Mouse (Mus musculus): ENCODE data around the gene Psmf1. TPM values are rescaled to one million over a fixed set of nuclear protein-coding genes. Genes with fewer than 3 reads are reported as not detected.
A peak's percentile ranks its signal among the peaks of the same experiment; 100 is the strongest.

The Psmf1 gene
- polyA plus RNA-seq, 1 experiment from 2014 or later, result 38.9 TPM

DNA sequence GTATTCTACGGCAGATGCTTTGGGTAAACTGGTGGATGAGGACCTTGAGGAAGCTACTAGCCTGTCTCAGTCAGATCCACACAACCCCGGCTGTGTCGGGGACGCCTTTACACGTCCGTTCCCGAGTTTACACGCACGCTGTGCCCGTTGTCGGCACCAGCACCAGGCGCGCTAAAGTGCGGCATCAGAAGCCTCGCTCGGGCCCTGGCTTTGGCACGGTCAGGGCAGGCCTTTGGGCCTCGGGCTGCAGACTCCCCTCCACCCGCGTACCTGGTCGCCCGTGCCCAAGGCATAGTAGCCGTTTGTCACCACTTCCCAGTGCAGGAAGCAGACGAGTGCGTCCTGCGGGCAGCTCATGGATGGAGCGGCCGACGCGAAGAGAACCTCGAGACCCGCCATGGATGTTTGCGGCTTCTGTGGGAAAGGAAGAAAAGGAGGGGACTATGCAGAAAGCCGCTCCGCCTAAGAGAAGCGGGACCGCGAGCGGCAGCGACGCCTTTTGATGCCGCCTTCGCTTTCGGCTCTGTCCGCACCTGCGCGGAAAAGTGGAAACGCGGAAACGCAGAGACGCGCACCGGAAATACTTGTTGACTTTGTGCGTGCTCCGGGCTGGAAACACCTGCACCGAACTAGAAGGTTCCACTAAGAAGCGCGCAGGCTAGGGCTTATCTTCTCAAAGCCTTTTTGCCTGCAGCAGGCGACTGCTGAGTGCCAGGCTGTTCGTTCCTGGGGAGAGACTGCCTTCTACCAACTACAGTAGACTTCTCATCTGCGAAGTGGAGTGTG lies 3.1 kb downstream of the Psmf1 start:
- H3K36me3 ChIP-seq (ENCODE audit: control insufficient read depth, insufficient read depth, low read length), result no peaks in the 10 kb centered on the region
- peak overlapping the region; percentile 63 for H3K27ac ChIP-seq (replicated peaks; ENCODE audit: low read depth, low read length)
- H3K9me3 ChIP-seq (ENCODE audit: control insufficient read depth, low read length), result no peaks in the 10 kb centered on the region
- peak; percentile 95 for ATAC-seq (ENCODE audit: low read depth)
- WGBS, result under 1% methylated on average over 52 of the region's 61 CpGs
- H3K9ac ChIP-seq (ENCODE audit: low read depth, low read length), result peak overlapping the region; percentile 90
- H3K4me2 ChIP-seq (ENCODE audit: low read depth, low read length), result peak overlapping the region; percentile 88
- peak; percentile 95 for DNase-seq (ENCODE audit: low spot score)
- peaks cover 14% of the 10 kb centered on the region for H3K4me1 ChIP-seq (ENCODE audit: control insufficient read depth, insufficient read depth, low read length)
- peak overlapping the region; percentile 93 for H3K4me3 ChIP-seq (ENCODE audit: low read depth, low read length)
- H3K27me3 ChIP-seq (replicated peaks; ENCODE audit: control insufficient read depth, insufficient read depth, low read length), result 0 out of 2 replicates have a peak, but pooled peaks cover 4% of the 10 kb centered on the region

DNA sequence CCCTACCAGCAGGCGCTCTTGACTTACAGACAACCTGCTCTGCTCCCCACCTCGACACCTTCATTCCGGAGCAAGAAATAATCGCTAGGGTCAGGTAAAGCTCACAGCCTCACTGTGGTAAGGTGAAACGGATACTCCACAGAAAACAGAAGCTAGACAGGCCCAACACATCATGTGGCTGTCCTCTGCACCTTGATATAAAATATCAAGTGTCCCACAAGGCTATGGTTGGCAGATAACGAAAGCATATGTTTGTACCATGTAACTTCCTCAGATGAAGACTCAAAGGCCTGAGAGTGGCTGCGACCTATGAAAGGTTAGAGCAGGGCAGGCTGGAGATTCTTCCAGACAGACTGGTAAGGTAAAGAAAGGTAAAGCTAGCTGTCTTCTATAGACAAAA lies 4.5 kb downstream of the Psmf1 start:
- Histone ChIP-seq H3K9me3 (ENCODE audit: control insufficient read depth, low read length) (no peaks in the 10 kb centered on the region), H3K36me3 (ENCODE audit: control insufficient read depth, insufficient read depth, low read length) (peaks cover 6% of the 10 kb centered on the region), H3K27me3 (replicated peaks; ENCODE audit: control insufficient read depth, insufficient read depth, low read length) (no peaks in the 10 kb centered on the region), H3K27ac (replicated peaks; ENCODE audit: low read depth, low read length) (no peak overlapping the region), H3K9ac (ENCODE audit: low read depth, low read length) (no peak overlapping the region), H3K4me3 (ENCODE audit: low read depth, low read length) (no peak overlapping the region), H3K4me1 (ENCODE audit: control insufficient read depth, insufficient read depth, low read length) (peaks cover 14% of the 10 kb centered on the region), H3K4me2 (ENCODE audit: low read depth, low read length) (peak overlapping the region; percentile 88)
- no peak for ATAC-seq (ENCODE audit: low read depth)
- WGBS, result 85% methylated on average over 7 of the region's 7 CpGs
- no peak for DNase-seq (ENCODE audit: low spot score)

DNA sequence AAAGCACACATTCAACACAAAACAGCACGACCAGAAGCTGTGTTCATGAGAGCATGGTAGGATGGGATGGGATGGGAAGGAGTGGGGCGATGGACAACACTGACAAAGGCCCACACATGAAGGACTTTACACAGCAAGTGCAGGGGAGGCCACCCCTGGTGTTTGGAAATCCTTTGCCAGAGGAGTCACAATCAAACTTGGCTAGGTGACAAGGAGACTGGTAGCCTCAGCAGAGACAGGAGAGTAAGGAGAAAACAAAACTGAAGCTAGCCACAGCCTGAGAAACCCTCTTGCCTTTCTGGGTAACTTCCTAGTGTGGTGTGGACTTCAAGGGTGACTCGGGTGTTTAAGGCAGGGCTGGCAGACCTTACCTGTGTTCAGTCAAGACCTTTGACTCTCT lies 4.9 kb downstream of the Psmf1 start:
- H3K4me1 ChIP-seq (ENCODE audit: control insufficient read depth, insufficient read depth, low read length), result peaks cover 14% of the 10 kb centered on the region
- H3K9ac ChIP-seq (ENCODE audit: low read depth, low read length), result no peak overlapping the region
- H3K9me3 ChIP-seq (ENCODE audit: control insufficient read depth, low read length), result no peaks in the 10 kb centered on the region
- ATAC-seq (ENCODE audit: low read depth) (no peak), DNase-seq (ENCODE audit: low spot score) (no peak)
- no peak overlapping the region for H3K27ac ChIP-seq (replicated peaks; ENCODE audit: low read depth, low read length)
- H3K4me2 ChIP-seq (ENCODE audit: low read depth, low read length), result no peak overlapping the region
- H3K4me3 ChIP-seq (ENCODE audit: low read depth, low read length), result no peak overlapping the region
- no peaks in the 10 kb centered on the region for H3K27me3 ChIP-seq (replicated peaks; ENCODE audit: control insufficient read depth, insufficient read depth, low read length)
- H3K36me3 ChIP-seq (ENCODE audit: control insufficient read depth, insufficient read depth, low read length), result peaks cover 9% of the 10 kb centered on the region
- WGBS, result 95% methylated on average over 3 of the region's 3 CpGs

GRCm38 (mm10) chr2:151738460-151738859 lies 5.5 kb downstream of the Psmf1 start:
- WGBS, result 83% methylated on average over 4 of the region's 4 CpGs
- H3K4me2 ChIP-seq (ENCODE audit: low read depth, low read length), result no peak overlapping the region
- no peak for ATAC-seq (ENCODE audit: low read depth)
- H3K9me3 ChIP-seq (ENCODE audit: control insufficient read depth, low read length), result no peaks in the 10 kb centered on the region
- H3K27ac ChIP-seq (replicated peaks; ENCODE audit: low read depth, low read length), result no peak overlapping the region
- no peak overlapping the region for H3K4me3 ChIP-seq (ENCODE audit: low read depth, low read length)
- peaks cover 15% of the 10 kb centered on the region for H3K36me3 ChIP-seq (ENCODE audit: control insufficient read depth, insufficient read depth, low read length)
- H3K9ac ChIP-seq (ENCODE audit: low read depth, low read length), result no peak overlapping the region
- DNase-seq (ENCODE audit: low spot score), result no peak
- no peaks in the 10 kb centered on the region for H3K27me3 ChIP-seq (replicated peaks; ENCODE audit: control insufficient read depth, insufficient read depth, low read length)
- peaks cover 14% of the 10 kb centered on the region for H3K4me1 ChIP-seq (ENCODE audit: control insufficient read depth, insufficient read depth, low read length)

DNA sequence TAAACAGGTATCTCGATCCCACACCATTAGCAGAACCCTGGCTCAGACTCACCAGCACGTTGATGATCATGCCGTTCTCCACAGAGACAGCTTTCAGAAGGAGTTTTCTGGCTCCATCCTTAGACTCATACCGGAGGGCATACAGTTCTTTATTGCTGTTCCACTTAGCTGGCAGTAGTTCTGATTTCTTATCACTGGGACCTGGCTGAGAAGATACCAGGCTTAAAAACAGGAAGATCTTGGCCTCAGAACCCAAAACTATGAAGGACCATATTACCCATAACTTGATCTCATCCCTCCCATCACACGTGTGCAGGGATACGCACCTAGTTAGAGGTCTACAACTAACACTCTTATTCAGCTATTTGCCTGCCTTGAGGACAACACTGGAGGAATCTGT lies 8.6 kb downstream of the Psmf1 start:
- Histone ChIP-seq H3K36me3 (ENCODE audit: control insufficient read depth, insufficient read depth, low read length) (peaks cover 27% of the 10 kb centered on the region), H3K27ac (replicated peaks; ENCODE audit: low read depth, low read length) (no peak overlapping the region), H3K4me2 (ENCODE audit: low read depth, low read length) (no peak overlapping the region), H3K4me1 (ENCODE audit: control insufficient read depth, insufficient read depth, low read length) (peaks cover 9% of the 10 kb centered on the region), H3K4me3 (ENCODE audit: low read depth, low read length) (no peak overlapping the region), H3K9me3 (ENCODE audit: control insufficient read depth, low read length) (no peaks in the 10 kb centered on the region), H3K27me3 (replicated peaks; ENCODE audit: control insufficient read depth, insufficient read depth, low read length) (no peaks in the 10 kb centered on the region), H3K9ac (ENCODE audit: low read depth, low read length) (no peak overlapping the region)
- ATAC-seq (ENCODE audit: low read depth), result no peak
- DNase-seq (ENCODE audit: low spot score), result no peak
- WGBS, result 96% methylated on average over 6 of the region's 6 CpGs

GRCm38 (mm10) chr2:151733151-151733865 lies 10.7 kb downstream of the Psmf1 start:
- no peak for ATAC-seq (ENCODE audit: low read depth)
- Histone ChIP-seq H3K4me3 (ENCODE audit: low read depth, low read length) (no peak overlapping the region), H3K27me3 (replicated peaks; ENCODE audit: control insufficient read depth, insufficient read depth, low read length) (no peaks in the 10 kb centered on the region), H3K36me3 (ENCODE audit: control insufficient read depth, insufficient read depth, low read length) (peaks cover 48% of the 10 kb centered on the region), H3K9ac (ENCODE audit: low read depth, low read length) (no peak overlapping the region), H3K4me2 (ENCODE audit: low read depth, low read length) (no peak overlapping the region), H3K27ac (replicated peaks; ENCODE audit: low read depth, low read length) (no peak overlapping the region), H3K4me1 (ENCODE audit: control insufficient read depth, insufficient read depth, low read length) (no peaks in the 10 kb centered on the region), H3K9me3 (ENCODE audit: control insufficient read depth, low read length) (no peaks in the 10 kb centered on the region)
- DNase-seq (ENCODE audit: low spot score), result no peak
- WGBS, result 86% methylated on average over 8 of the region's 8 CpGs

DNA sequence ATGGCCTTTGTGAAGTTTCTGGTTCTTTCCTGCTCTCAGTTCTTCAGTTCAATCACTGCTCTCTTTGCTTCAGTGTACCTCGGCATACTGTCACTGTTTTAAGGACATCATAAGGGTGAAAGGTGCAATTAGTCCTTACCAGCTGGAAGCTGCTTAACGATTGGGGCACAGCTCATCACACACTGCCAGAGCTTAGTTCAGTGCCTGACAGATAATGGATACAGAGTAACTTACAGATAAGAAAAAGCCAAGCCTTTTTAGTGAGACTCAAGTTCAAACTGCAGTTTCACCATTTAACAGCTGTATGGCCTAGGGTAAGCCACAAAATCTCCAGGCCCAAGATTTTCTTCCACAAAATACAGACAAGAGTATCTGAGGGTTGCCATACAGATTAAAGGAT lies 19.9 kb downstream of the Psmf1 start:
- Histone ChIP-seq H3K4me1 (ENCODE audit: control insufficient read depth, insufficient read depth, low read length) (no peaks in the 10 kb centered on the region), H3K9me3 (ENCODE audit: control insufficient read depth, low read length) (0 out of 2 replicates have a peak, but pooled peaks cover 3% of the 10 kb centered on the region), H3K36me3 (ENCODE audit: control insufficient read depth, insufficient read depth, low read length) (peaks cover 77% of the 10 kb centered on the region), H3K27me3 (replicated peaks; ENCODE audit: control insufficient read depth, insufficient read depth, low read length) (no peaks in the 10 kb centered on the region), H3K9ac (ENCODE audit: low read depth, low read length) (no peak overlapping the region), H3K27ac (replicated peaks; ENCODE audit: low read depth, low read length) (no peak overlapping the region), H3K4me3 (ENCODE audit: low read depth, low read length) (no peak overlapping the region), H3K4me2 (ENCODE audit: low read depth, low read length) (no peak overlapping the region)
- no peak for DNase-seq (ENCODE audit: low spot score)
- WGBS, result 92% methylated on average over 2 of the region's 2 CpGs
- no peak for ATAC-seq (ENCODE audit: low read depth)

DNA sequence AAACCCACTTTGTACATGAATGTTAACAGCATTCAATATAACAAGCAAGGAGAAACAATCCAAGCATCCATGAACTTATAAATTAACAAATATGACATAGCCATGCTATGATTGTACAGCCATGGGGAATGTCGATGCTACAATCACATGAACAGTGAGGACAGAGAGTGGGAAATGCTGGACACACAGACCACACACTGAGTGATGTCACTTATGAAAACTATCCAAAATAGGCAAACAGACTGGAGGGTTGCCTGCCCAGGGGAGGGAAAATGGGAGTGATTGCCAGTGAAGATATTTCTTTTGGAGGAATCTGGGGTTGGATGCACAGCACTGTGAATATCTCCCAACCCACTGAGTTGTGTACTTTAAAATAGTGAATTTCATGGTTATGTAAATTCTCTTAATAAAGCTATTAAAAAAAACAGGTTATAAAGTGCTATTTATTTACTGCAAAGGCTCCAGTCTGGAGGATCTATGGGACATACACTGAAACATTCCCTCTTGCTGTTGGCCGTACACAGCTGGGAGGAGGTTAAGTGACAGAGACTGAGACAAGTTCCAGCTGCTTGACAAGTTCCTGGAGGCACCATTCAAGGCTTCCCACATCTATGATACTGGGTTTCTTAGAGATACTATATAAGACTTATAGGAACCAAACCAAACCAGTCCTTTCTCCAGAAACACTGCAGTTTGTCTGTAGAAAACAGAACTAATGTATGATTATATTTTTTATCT lies 27.5 kb downstream of the Psmf1 start:
- Histone ChIP-seq H3K36me3 (ENCODE audit: control insufficient read depth, insufficient read depth, low read length) (peaks cover 53% of the 10 kb centered on the region), H3K4me1 (ENCODE audit: control insufficient read depth, insufficient read depth, low read length) (no peaks in the 10 kb centered on the region), H3K9me3 (ENCODE audit: control insufficient read depth, low read length) (no peaks in the 10 kb centered on the region), H3K27me3 (replicated peaks; ENCODE audit: control insufficient read depth, insufficient read depth, low read length) (no peaks in the 10 kb centered on the region), H3K4me2 (ENCODE audit: low read depth, low read length) (no peak overlapping the region), H3K4me3 (ENCODE audit: low read depth, low read length) (no peak overlapping the region), H3K9ac (ENCODE audit: low read depth, low read length) (no peak overlapping the region), H3K27ac (replicated peaks; ENCODE audit: low read depth, low read length) (no peak overlapping the region)
- DNase-seq (ENCODE audit: low spot score) (no peak), ATAC-seq (ENCODE audit: low read depth) (no peak)
- WGBS, result 87% methylated on average over 2 of the region's 2 CpGs

Data from embryonic facial prominence, embryonic 14.5 days (tissue).